Comparison of ENCODE assay signal across 14 mouse cellular contexts in genomic region chr12:117486118-117487057, GRCm38 (mm10). TPM values are rescaled to one million over a fixed set of nuclear protein-coding genes. Genes with fewer than 3 reads are reported as not detected.
DNase-seq lines count a peak whose midpoint lies in the region; ATAC-seq and TF ChIP-seq lines count a peak whose summit lies in the region.
"Had no signal": no experiment of that assay in that cellular context is flagged by ENCODE, and none has a peak within 500 bp of the region (broad histone marks: within the 10 kb centered on the region; RNA-seq: fewer than 3 reads in every experiment).

No protein-coding gene starts in this region.

- ATAC-seq in forebrain, embryonic 13.5 days, result peak; percentile 51; the same call in 1 of the 2 replicates
- ATAC-seq in neural tube, embryonic 13.5 days (ENCODE audit: low read depth), result 0 out of 2 replicates have a peak, but pooled peaks have one; percentile 32
- peak; percentile 80 for ATAC-seq in kidney, embryonic 15.5 days (replicated peaks; ENCODE audit: low FRiP score)
- ATAC-seq in monocyte, adult 5-6 weeks (replicated peaks; ENCODE audit: insufficient number of reproducible peaks, low FRiP score, low TSS enrichment, poor library complexity, severe bottlenecking), result no peak
- ATAC-seq in stomach, postnatal 0 days (ENCODE audit: low FRiP score, low TSS enrichment), result no peak

- H3K36me3 ChIP-seq in forebrain, embryonic 13.5 days (ENCODE audit: poor library complexity, severe bottlenecking), result no peaks in the 10 kb centered on the region
- H3K36me3 ChIP-seq in forebrain, embryonic 10.5 days (replicated peaks), result no peaks in the 10 kb centered on the region
- no peaks in the 10 kb centered on the region for H3K36me3 ChIP-seq in neural tube, embryonic 13.5 days
- no peaks in the 10 kb centered on the region for H3K36me3 ChIP-seq in kidney, embryonic 15.5 days
- H3K36me3 ChIP-seq in stomach, postnatal 0 days (ENCODE audit: control insufficient read depth, insufficient read depth, low read length), result no peaks in the 10 kb centered on the region
- no peaks in the 10 kb centered on the region for H3K36me3 ChIP-seq in thymus, adult 2 months (ENCODE audit: control insufficient read depth, insufficient read depth, low read length)
- H3K36me3 ChIP-seq: G1E; hindbrain, embryonic 15.5 days; limb, embryonic 15.5 days had no signal

- WGBS in forebrain, embryonic 13.5 days, result 58% methylated on average over 4 of the region's 4 CpGs
- 81% methylated on average over 4 of the region's 4 CpGs for WGBS in forebrain, embryonic 10.5 days
- 71% methylated on average over 4 of the region's 4 CpGs for WGBS in neural tube, embryonic 13.5 days
- WGBS in kidney, embryonic 15.5 days, result 44% methylated on average over 4 of the region's 4 CpGs
- WGBS in stomach, postnatal 0 days, result 61% methylated on average over 4 of the region's 4 CpGs
- 90% methylated on average over 4 of the region's 4 CpGs for WGBS in thymus, adult 2 months

- H3K27me3 ChIP-seq in forebrain, embryonic 13.5 days, result no peaks in the 10 kb centered on the region
- H3K27me3 ChIP-seq in forebrain, embryonic 10.5 days (ENCODE audit: poor library complexity, severe bottlenecking), result no peaks in the 10 kb centered on the region
- H3K27me3 ChIP-seq in neural tube, embryonic 13.5 days, result no peaks in the 10 kb centered on the region
- no peaks in the 10 kb centered on the region for H3K27me3 ChIP-seq in kidney, embryonic 15.5 days
- no peaks in the 10 kb centered on the region for H3K27me3 ChIP-seq in stomach, postnatal 0 days (ENCODE audit: control insufficient read depth, insufficient read depth, low read length)
- no peaks in the 10 kb centered on the region for H3K27me3 ChIP-seq in thymus, adult 2 months (ENCODE audit: control insufficient read depth, insufficient read depth, low read length)
- H3K27me3 ChIP-seq: hindbrain, embryonic 15.5 days; limb, embryonic 15.5 days had no signal

- no peak overlapping the region for H3K27ac ChIP-seq in forebrain, embryonic 13.5 days
- no peak overlapping the region for H3K27ac ChIP-seq in forebrain, embryonic 10.5 days
- no peak overlapping the region for H3K27ac ChIP-seq in neural tube, embryonic 13.5 days (replicated peaks)
- peak overlapping the region; percentile 80 for H3K27ac ChIP-seq in kidney, embryonic 15.5 days
- H3K27ac ChIP-seq in stomach, postnatal 0 days (replicated peaks), result no peak overlapping the region
- H3K27ac ChIP-seq in thymus, adult 2 months (ENCODE audit: control insufficient read depth, insufficient read depth, low read length), result no peak overlapping the region
- H3K27ac ChIP-seq: hindbrain, embryonic 15.5 days; limb, embryonic 15.5 days had no signal

- H3K4me3 ChIP-seq in forebrain, embryonic 13.5 days, result no peak overlapping the region
- no peak overlapping the region for H3K4me3 ChIP-seq in forebrain, embryonic 10.5 days
- no peak overlapping the region for H3K4me3 ChIP-seq in neural tube, embryonic 13.5 days
- no peak overlapping the region for H3K4me3 ChIP-seq in kidney, embryonic 15.5 days (replicated peaks)
- no peak overlapping the region for H3K4me3 ChIP-seq in stomach, postnatal 0 days (ENCODE audit: low read depth, low read length)
- no peak overlapping the region for H3K4me3 ChIP-seq in thymus, adult 2 months (ENCODE audit: control insufficient read depth, insufficient read depth, low read length)
- H3K4me3 ChIP-seq: hindbrain, embryonic 15.5 days; limb, embryonic 15.5 days had no signal

- H3K4me2 ChIP-seq in forebrain, embryonic 13.5 days, result no peak overlapping the region
- H3K4me2 ChIP-seq in neural tube, embryonic 13.5 days, result no peak overlapping the region
- no peak overlapping the region for H3K4me2 ChIP-seq in kidney, embryonic 15.5 days
- no peak overlapping the region for H3K4me2 ChIP-seq in stomach, postnatal 0 days (replicated peaks; ENCODE audit: low read depth)
- H3K4me2 ChIP-seq: hindbrain, embryonic 15.5 days; limb, embryonic 15.5 days had no signal

- TF ChIP-seq EP300 in stomach, postnatal 0 days (optimal IDR thresholded peaks at IDR 0.05), result no peak

- H3K4me1 ChIP-seq in forebrain, embryonic 13.5 days, result peaks cover 9% of the 10 kb centered on the region; the same call in 1 of the 2 replicates
- no peaks in the 10 kb centered on the region for H3K4me1 ChIP-seq in forebrain, embryonic 10.5 days
- H3K4me1 ChIP-seq in neural tube, embryonic 13.5 days (replicated peaks), result peaks cover 7% of the 10 kb centered on the region; the same call in 1 of the 2 replicates
- peaks cover 24% of the 10 kb centered on the region for H3K4me1 ChIP-seq in kidney, embryonic 15.5 days
- H3K4me1 ChIP-seq in stomach, postnatal 0 days (replicated peaks; ENCODE audit: control insufficient read depth, insufficient read depth), result no peaks in the 10 kb centered on the region
- no peaks in the 10 kb centered on the region for H3K4me1 ChIP-seq in thymus, adult 2 months (replicated peaks; ENCODE audit: control insufficient read depth, insufficient read depth, low read length)

- TF ChIP-seq POLR2A in thymus, adult 2 months (IDR thresholded peaks at IDR 0.05; ENCODE audit: control insufficient read depth, extremely low read depth, insufficient read depth, low read length, poor library complexity), result no peak

- no peak for TF ChIP-seq CTCF in stomach, postnatal 0 days (IDR thresholded peaks at IDR 0.05; ENCODE audit: low read depth)
- no peak for TF ChIP-seq CTCF in thymus, adult 2 months (IDR thresholded peaks at IDR 0.05; ENCODE audit: borderline replicate concordance, control insufficient read depth, extremely low read depth, insufficient read depth, low read length, poor library complexity)

- no peak for DNase-seq in forebrain, embryonic 10.5 days (ENCODE audit: extremely low spot score, low spot score)
- DNase-seq in neural tube, embryonic 10.5 days (ENCODE audit: extremely low spot score, low spot score), result no peak
- DNase-seq in stomach, postnatal 0 days (ENCODE audit: low spot score), result no peak
- DNase-seq in thymus, adult 2 months, result no peak
- DNase-seq: heart, adult 11 months; lung, adult 18-20 months; thymus, adult 18-20 months had no signal

- H3K9ac ChIP-seq in forebrain, embryonic 13.5 days, result no peak overlapping the region
- H3K9ac ChIP-seq in neural tube, embryonic 13.5 days, result no peak overlapping the region
- no peak overlapping the region for H3K9ac ChIP-seq in kidney, embryonic 15.5 days
- no peak overlapping the region for H3K9ac ChIP-seq in stomach, postnatal 0 days (ENCODE audit: low read length)
- H3K9ac ChIP-seq: hindbrain, embryonic 15.5 days; limb, embryonic 15.5 days had no signal

- H3K9me3 ChIP-seq in forebrain, embryonic 13.5 days (replicated peaks), result no peaks in the 10 kb centered on the region
- no peaks in the 10 kb centered on the region for H3K9me3 ChIP-seq in forebrain, embryonic 10.5 days
- H3K9me3 ChIP-seq in neural tube, embryonic 13.5 days, result no peaks in the 10 kb centered on the region
- no peaks in the 10 kb centered on the region for H3K9me3 ChIP-seq in kidney, embryonic 15.5 days (replicated peaks)
- H3K9me3 ChIP-seq in stomach, postnatal 0 days (ENCODE audit: control insufficient read depth, low read length), result no peaks in the 10 kb centered on the region
- H3K9me3 ChIP-seq: hindbrain, embryonic 15.5 days; limb, embryonic 15.5 days had no signal

RNA-seq across cellular contexts. Expression of gene Rapgef5, which starts 29.9 kb away (rescaled TPM):
- 18.5 and 19.8 TPM in 2 replicates for polyA plus RNA-seq in forebrain, embryonic 13.5 days (2015; fragmentation: Nextera tagmentation; extraction: Ambion mirVana)
- polyA plus RNA-seq in forebrain, embryonic 10.5 days (2016; fragmentation: Nextera tagmentation; extraction: Ambion mirVana), result 6.2 and 6.5 TPM in 2 replicates
- polyA plus RNA-seq in neural tube, embryonic 13.5 days (2015; fragmentation: Nextera tagmentation; extraction: Ambion mirVana), result 32.9 and 35.5 TPM in 2 replicates
- 14.2 and 15.1 TPM in 2 replicates for polyA plus RNA-seq in kidney, embryonic 15.5 days (2015; fragmentation: Nextera tagmentation; extraction: Ambion mirVana)
- total RNA-seq in monocyte, adult 5-6 weeks (2017), result 1.7 to 3.5 TPM (median 2.7 TPM) in 3 replicates
- polyA plus RNA-seq in stomach, postnatal 0 days (2015; fragmentation: Nextera tagmentation; extraction: Ambion mirVana), result 4.3 and 5.6 TPM in 2 replicates
- 5.2 and 5.6 TPM in 2 replicates for polyA plus RNA-seq in thymus, adult 2 months (2012; rRNA removed)
- polyA plus RNA-seq: G1E had no signal

Comparison
In these comparisons a context has a peak if more than half of its experiments do, and no peak if none do; other contexts are left out.
1. ATAC-seq: peak in forebrain, embryonic 13.5 days (single experiment), neural tube, embryonic 13.5 days (single experiment) and kidney, embryonic 15.5 days (single experiment); none in monocyte, adult 5-6 weeks (single experiment) and stomach, postnatal 0 days (single experiment).